Mouse (Mus musculus): ENCODE data around the gene Chid1. TPM values are rescaled to one million over a fixed set of nuclear protein-coding genes. Genes with fewer than 3 reads are reported as not detected.

The Chid1 gene
- polyA plus RNA-seq, 1 experiment from 2014 or later: 47.3 TPM

- no peaks in the 10 kb centered on the region for H3K9me3 ChIP-seq (replicated peaks)
- H3K27me3 ChIP-seq: no peaks in the 10 kb centered on the region
- no peak for ATAC-seq (ENCODE audit: insufficient number of reproducible peaks, low FRiP score, low TSS enrichment, low read depth)
- no peak overlapping the region for H3K27ac ChIP-seq (replicated peaks)
- no peak overlapping the region for H3K4me2 ChIP-seq (replicated peaks)
- no peaks in the 10 kb centered on the region for H3K36me3 ChIP-seq
- 63% methylated on average over 4 of the region's 4 CpGs for WGBS
- H3K9ac ChIP-seq: no peak overlapping the region
- H3K4me1 ChIP-seq: peaks cover 13% of the 10 kb centered on the region
- no peak overlapping the region for H3K4me3 ChIP-seq (replicated peaks)
These were observed 31.1 kb upstream of the Chid1 start for GRCm38 (mm10) chr7:141570625-141571295.

- no peak overlapping the region for H3K27ac ChIP-seq (replicated peaks)
- H3K9ac ChIP-seq: no peak overlapping the region
- H3K36me3 ChIP-seq: no peaks in the 10 kb centered on the region
- H3K4me2 ChIP-seq (replicated peaks): no peak overlapping the region
- H3K9me3 ChIP-seq (replicated peaks): no peaks in the 10 kb centered on the region
- 79% methylated on average over 3 of the region's 3 CpGs for WGBS
- ATAC-seq (ENCODE audit: insufficient number of reproducible peaks, low FRiP score, low TSS enrichment, low read depth): no peak
- H3K4me1 ChIP-seq: peaks cover 13% of the 10 kb centered on the region
- H3K4me3 ChIP-seq (replicated peaks): no peak overlapping the region
- no peaks in the 10 kb centered on the region for H3K27me3 ChIP-seq
These were observed 30.3 kb upstream of the Chid1 start for GRCm38 (mm10) chr7:141569916-141570315.

DNA sequence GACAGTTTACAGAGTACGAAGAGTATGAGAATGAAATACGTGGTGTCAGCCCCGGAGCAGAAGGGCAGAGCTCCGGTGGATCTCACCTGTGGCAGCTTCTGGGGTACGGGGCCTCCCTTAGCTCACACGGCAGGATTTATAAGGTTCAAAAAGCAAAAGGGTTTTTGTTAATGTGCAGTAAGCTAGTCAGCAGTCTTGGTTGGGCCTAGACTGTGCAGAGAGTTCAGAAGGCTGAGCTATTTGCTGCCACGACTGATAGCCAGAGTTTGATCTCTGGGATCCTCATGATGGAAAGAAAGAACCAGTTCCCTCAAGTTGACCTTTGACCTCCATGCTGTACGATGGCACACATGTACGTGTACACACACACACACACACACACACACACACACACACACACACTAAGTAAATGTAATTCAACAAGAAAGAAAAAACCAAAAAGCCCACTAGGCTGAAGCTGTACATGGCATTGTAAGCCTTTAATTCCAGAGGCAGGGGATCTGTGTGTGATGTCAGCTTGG lies 29.7 kb upstream of the Chid1 start:
- Histone ChIP-seq H3K27me3 (no peaks in the 10 kb centered on the region), H3K4me1 (peaks cover 18% of the 10 kb centered on the region), H3K4me2 (replicated peaks) (no peak overlapping the region), H3K4me3 (replicated peaks) (no peak overlapping the region), H3K27ac (replicated peaks) (no peak overlapping the region), H3K36me3 (no peaks in the 10 kb centered on the region), H3K9ac (no peak overlapping the region), H3K9me3 (replicated peaks) (no peaks in the 10 kb centered on the region)
- ATAC-seq (ENCODE audit: insufficient number of reproducible peaks, low FRiP score, low TSS enrichment, low read depth): no peak
- WGBS: 73% methylated on average over 9 of the region's 9 CpGs

DNA sequence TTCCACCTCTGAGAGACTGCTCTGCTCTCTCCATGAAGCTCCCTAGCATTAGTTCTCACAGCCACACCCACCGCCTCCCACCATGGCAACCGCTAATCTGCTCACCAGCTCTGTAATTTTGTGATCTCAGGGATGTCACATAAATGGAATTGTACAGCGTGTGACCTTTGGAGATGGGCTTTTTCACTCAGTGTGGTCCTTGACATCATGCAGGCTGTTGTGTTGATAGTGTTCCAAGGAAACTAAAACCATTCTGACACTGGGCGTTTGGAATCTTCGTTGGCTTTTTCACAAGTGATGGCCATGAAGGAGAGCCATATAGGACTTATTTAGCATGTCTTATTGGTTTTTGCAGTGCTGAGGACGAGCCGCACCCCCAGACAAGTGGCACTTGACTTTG lies 26.9 kb upstream of the Chid1 start:
- peaks cover 33% of the 10 kb centered on the region for H3K4me1 ChIP-seq
- no peak overlapping the region for H3K27ac ChIP-seq (replicated peaks)
- ATAC-seq (ENCODE audit: insufficient number of reproducible peaks, low FRiP score, low TSS enrichment, low read depth): no peak
- 77% methylated on average over 7 of the region's 7 CpGs for WGBS
- no peak overlapping the region for H3K4me3 ChIP-seq (replicated peaks)
- no peak overlapping the region for H3K9ac ChIP-seq
- H3K36me3 ChIP-seq: no peaks in the 10 kb centered on the region
- no peaks in the 10 kb centered on the region for H3K27me3 ChIP-seq
- H3K4me2 ChIP-seq (replicated peaks): no peak overlapping the region
- no peaks in the 10 kb centered on the region for H3K9me3 ChIP-seq (replicated peaks)

DNA sequence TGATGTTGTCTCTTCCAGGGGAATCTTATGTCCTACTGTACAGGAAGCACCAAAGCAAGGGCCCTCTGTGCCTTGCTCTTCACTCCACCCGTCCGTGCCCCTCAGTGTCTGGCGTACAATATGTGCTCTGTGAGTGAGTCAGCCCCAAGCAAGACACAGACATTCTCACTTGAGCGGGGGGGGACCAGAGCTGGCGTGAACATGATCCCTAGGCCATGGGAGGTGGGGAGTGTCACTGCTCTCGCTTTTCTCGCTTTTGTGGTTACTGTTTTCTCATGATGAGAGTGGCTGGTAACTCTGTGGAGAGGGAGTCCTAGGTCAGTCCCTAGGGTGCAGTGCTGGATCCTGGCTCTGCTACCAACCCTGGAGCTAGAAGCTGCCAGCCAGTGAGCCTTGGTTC lies 24.9 kb upstream of the Chid1 start:
- WGBS: 20% methylated on average over 7 of the region's 7 CpGs
- Histone ChIP-seq H3K4me3 (replicated peaks) (no peak overlapping the region), H3K27me3 (no peaks in the 10 kb centered on the region), H3K4me1 (peaks cover 36% of the 10 kb centered on the region), H3K9me3 (replicated peaks) (no peaks in the 10 kb centered on the region), H3K9ac (no peak overlapping the region), H3K36me3 (no peaks in the 10 kb centered on the region), H3K27ac (replicated peaks) (peak overlapping the region; percentile 41), H3K4me2 (replicated peaks) (peak overlapping the region; percentile 18; the same call in 1 of the 2 replicates)
- ATAC-seq (ENCODE audit: insufficient number of reproducible peaks, low FRiP score, low TSS enrichment, low read depth): no peak

DNA sequence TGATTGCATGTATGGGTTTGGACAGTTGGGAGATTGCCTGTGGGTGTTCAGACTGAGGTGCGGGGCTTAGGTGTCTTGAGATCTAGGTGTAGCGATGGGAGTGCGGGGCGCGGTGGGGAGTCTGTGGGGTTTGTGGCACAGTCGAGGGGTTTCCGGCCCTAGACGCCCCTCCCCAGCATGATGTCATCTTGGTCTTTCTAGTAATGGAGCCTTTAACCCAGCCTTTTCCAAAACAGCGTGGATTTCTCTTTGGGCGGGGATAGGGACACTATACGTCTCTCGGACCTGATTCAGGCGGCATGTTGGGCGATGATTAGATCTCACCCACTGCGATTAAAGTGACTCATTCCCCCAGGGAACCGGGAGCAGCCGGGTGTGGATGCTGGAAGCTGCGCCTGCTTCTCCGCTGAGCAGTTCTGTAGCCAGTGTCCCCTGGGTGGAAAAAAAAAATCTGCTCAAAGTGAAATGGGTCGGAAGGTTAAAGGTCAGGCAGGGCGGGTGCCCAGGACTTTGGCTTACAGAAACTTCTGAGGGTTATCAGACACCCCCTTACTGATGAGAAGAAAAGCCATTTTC lies 23.3 kb upstream of the Chid1 start:
- peak; percentile 30; the same call in 1 of the 2 replicates for ATAC-seq (ENCODE audit: insufficient number of reproducible peaks, low FRiP score, low TSS enrichment, low read depth)
- H3K4me2 ChIP-seq (replicated peaks): peak overlapping the region; percentile 91
- peak overlapping the region; percentile 89 for H3K27ac ChIP-seq (replicated peaks)
- WGBS: under 1% methylated on average over 21 of the region's 21 CpGs
- H3K4me1 ChIP-seq: peaks cover 29% of the 10 kb centered on the region
- H3K27me3 ChIP-seq: no peaks in the 10 kb centered on the region
- peak overlapping the region; percentile 98 for H3K9ac ChIP-seq
- H3K4me3 ChIP-seq (replicated peaks): peak overlapping the region; percentile 98
- H3K9me3 ChIP-seq (replicated peaks): no peaks in the 10 kb centered on the region
- H3K36me3 ChIP-seq: no peaks in the 10 kb centered on the region

DNA sequence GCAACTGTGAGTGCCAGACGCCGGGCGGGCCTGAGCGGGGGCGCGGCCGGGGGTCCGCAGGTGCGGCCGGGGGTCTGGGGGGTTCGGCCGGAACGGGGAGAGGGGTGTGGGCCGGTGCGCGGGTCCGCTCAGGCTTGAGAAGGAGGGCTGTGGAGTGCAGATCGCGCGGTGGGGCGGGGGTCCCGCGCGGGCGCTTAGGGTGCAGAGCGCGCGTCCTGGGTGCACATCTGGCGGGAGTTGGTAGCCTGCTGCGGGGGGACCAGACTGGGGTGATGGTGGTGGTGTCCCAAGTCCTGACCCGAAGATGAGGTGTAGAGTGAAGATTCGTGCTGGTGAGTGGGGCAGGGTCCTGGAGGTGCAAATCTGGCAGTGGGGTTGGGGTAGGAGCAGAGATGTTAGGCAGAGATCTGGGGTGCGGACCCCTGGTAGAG lies 22.8 kb upstream of the Chid1 start:
- Histone ChIP-seq H3K27me3 (no peaks in the 10 kb centered on the region), H3K27ac (replicated peaks) (peak overlapping the region; percentile 89), H3K4me2 (replicated peaks) (peak overlapping the region; percentile 91), H3K9me3 (replicated peaks) (no peaks in the 10 kb centered on the region), H3K4me1 (peaks cover 29% of the 10 kb centered on the region), H3K4me3 (replicated peaks) (peak overlapping the region; percentile 98), H3K36me3 (no peaks in the 10 kb centered on the region), H3K9ac (peak overlapping the region; percentile 98)
- under 1% methylated on average over 32 of the region's 33 CpGs for WGBS
- peak; percentile 49 for ATAC-seq (ENCODE audit: insufficient number of reproducible peaks, low FRiP score, low TSS enrichment, low read depth)

GRCm38 (mm10) chr7:141561682-141562391 lies 22.2 kb upstream of the Chid1 start, which contains the start of gene Ap2a2:
TSS of gene Ap2a2 (plus strand) at chr7:141562173.
- Histone ChIP-seq H3K36me3 (no peaks in the 10 kb centered on the region), H3K4me2 (replicated peaks) (peak within 1 kb of the TSS; percentile 91), H3K9ac (peak within 1 kb of the TSS; percentile 98), H3K9me3 (replicated peaks) (no peaks in the 10 kb centered on the region), H3K4me1 (peaks cover 24% of the 10 kb centered on the region), H3K27me3 (no peaks in the 10 kb centered on the region), H3K27ac (replicated peaks) (peak within 1 kb of the TSS; percentile 89), H3K4me3 (replicated peaks) (peak within 1 kb of the TSS; percentile 98)
- under 1% methylated on average over 72 of the region's 72 CpGs for WGBS
- ATAC-seq (ENCODE audit: insufficient number of reproducible peaks, low FRiP score, low TSS enrichment, low read depth): peak; percentile 95

DNA sequence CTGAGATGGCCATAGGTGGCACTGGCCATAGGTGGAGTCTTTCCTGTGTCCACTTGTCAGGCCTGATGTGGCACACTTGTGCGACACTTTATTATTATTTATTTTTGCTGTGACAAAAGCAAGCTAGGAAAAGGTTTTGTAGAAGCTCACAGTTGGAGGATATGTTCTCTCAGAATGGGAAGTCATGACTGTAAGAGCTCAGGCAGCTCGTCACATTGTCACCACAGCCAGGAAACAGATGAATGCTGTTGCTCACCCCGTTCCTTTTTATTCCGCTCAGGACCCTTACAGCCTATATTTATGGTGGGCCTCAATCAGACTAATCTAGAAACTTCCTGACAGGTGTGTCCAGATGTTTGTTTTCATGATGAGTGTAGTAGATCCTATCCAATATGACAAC lies 20.8 kb upstream of the Chid1 start:
- peaks cover 24% of the 10 kb centered on the region for H3K4me1 ChIP-seq
- H3K36me3 ChIP-seq: no peaks in the 10 kb centered on the region
- H3K9me3 ChIP-seq (replicated peaks): no peaks in the 10 kb centered on the region
- no peak for ATAC-seq (ENCODE audit: insufficient number of reproducible peaks, low FRiP score, low TSS enrichment, low read depth)
- H3K27me3 ChIP-seq: no peaks in the 10 kb centered on the region
- no peak overlapping the region for H3K9ac ChIP-seq
- no peak overlapping the region for H3K4me2 ChIP-seq (replicated peaks)
- no peak overlapping the region for H3K4me3 ChIP-seq (replicated peaks)
- whole genome bisulfite sequencing: 72% methylated on average over 4 of the region's 4 CpGs
- no peak overlapping the region for H3K27ac ChIP-seq (replicated peaks)

DNA sequence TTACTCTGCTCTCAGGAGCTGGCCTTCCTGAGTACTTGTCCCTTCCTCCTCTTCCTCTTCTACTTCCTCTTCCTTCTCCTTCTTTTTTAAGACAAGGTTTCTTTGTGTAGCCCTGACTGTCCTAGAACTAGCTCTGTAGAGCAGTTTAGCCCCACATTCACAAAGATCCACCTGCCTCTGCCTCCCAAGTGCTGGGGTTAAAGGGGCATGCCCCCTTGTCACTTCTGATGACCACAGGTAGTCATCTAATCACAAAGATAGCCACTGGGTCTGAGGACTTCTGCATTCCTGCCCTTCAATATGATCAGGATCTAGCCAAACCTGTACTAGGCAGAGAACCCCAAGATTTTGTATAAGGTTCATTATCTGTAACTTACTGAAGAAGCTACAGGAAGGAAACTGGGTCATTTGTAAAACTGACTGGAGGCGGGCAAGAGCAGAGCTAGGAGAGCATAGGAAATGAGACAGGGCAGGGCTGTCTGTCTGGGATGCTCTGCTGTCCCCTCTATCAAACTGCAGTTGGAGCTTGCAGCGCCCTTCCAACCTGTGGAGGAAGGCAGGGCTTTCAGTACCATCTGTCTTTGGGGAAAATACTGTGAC lies 20.2 kb upstream of the Chid1 start:
- Histone ChIP-seq H3K27me3 (no peaks in the 10 kb centered on the region), H3K36me3 (no peaks in the 10 kb centered on the region), H3K9ac (no peak overlapping the region), H3K4me1 (peaks cover 24% of the 10 kb centered on the region), H3K27ac (replicated peaks) (no peak overlapping the region), H3K4me3 (replicated peaks) (no peak overlapping the region), H3K4me2 (replicated peaks) (no peak overlapping the region), H3K9me3 (replicated peaks) (no peaks in the 10 kb centered on the region)
- no peak for ATAC-seq (ENCODE audit: insufficient number of reproducible peaks, low FRiP score, low TSS enrichment, low read depth)
- 78% methylated on average over 2 of the region's 2 CpGs for WGBS

DNA sequence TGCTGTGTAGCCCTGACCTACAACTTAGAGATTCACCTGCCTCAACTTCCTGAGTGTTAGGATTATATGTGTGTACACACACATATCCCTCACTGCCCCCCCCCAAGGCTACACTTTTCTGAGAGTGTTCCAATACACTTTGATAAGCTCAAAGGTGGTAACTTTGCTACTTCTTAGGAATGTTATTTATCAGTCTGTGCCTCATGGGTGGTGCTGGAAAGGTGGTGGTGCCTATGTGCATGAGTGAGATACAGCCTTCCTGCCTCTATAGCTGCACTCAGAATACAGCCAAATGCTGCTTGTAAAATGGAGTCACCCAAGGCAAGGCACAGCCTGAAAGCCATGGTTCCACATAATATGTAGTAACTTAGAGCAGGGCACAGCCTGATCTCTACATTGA lies 19.3 kb upstream of the Chid1 start:
- Histone ChIP-seq H3K4me2 (replicated peaks) (no peak overlapping the region), H3K4me1 (peaks cover 15% of the 10 kb centered on the region), H3K9ac (no peak overlapping the region), H3K4me3 (replicated peaks) (no peak overlapping the region), H3K9me3 (replicated peaks) (no peaks in the 10 kb centered on the region), H3K36me3 (no peaks in the 10 kb centered on the region), H3K27ac (replicated peaks) (no peak overlapping the region), H3K27me3 (no peaks in the 10 kb centered on the region)
- ATAC-seq (ENCODE audit: insufficient number of reproducible peaks, low FRiP score, low TSS enrichment, low read depth): no peak

Data from embryonic facial prominence, embryonic 15.5 days (tissue).